Mouse (Mus musculus): Measurements from ENCODE around the gene Rnf215.
"Not testable (repeated sequence)": the region's sequence is repeated elsewhere in the genome, so short reads cannot be mapped to it uniquely, and the experiment has no call there.

- TF ChIP-seq CTCF (IDR thresholded peaks at IDR 0.05; ENCODE audit: control insufficient read depth, insufficient read depth, insufficient read length); USF1 (IDR thresholded peaks at IDR 0.05; ENCODE audit: low read depth); MAX (IDR thresholded peaks at IDR 0.05): not testable (repeated sequence)
These were observed 50.5 kb downstream of the Rnf215 start for GRCm38 (mm10) chr11:4185480-4185879.

Measured in C2C12 (cell line).